8 mouse cellular contexts compared by ENCODE assay signal in the genomic region with DNA sequence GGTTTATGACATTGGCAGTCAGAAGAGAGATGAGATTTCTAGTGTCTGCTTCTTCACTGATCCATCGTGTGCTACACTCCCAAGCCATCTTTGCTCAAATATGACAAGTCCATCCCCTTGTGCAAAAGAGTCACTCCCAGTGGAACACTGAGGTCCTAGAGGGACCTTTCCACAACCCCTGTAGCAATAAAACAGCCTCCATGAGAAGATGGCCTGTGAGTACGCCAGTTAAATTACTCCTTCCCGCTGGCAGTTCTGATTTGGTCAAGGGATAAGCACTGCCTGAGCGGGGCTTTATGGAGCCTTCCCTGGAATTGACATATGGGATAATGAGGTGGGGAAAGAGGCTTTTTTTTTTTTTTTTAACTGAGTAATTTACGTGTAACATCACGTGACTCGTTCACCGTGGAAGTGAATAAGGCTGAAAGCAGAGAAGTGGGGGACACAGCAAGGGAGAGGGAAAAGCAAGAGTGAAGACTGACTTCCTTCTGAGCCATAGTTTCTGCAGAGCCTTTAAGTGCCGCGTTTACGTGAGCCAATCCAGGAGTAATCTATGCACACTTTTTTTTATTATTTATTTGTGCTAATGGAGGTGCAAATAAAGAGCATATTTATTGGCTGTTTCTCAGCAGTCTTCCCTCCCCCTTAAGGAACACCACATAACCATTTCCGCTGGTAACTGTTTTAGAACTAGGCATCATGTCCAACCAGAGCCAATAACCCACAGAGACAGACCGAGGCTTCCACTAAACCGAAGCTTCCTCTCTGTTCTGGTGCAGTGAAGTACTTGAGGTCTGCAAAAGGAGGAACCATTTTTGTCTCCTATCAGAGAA. TPM values are rescaled to one million over a fixed set of nuclear protein-coding genes. Genes with fewer than 3 reads are reported as not detected.
DNase-seq lines count a peak whose midpoint lies in the region; ATAC-seq and TF ChIP-seq lines count a peak whose summit lies in the region.

Gene Ralbp1 (minus strand): TSS at position 102 of the 833 bp plus-strand sequence.

- H3K27ac ChIP-seq in spleen, adult 2 months (ENCODE audit: insufficient read depth, low read length): peak within 1 kb of the TSS; percentile 94
- H3K27ac ChIP-seq in forebrain, embryonic 14.5 days (ENCODE audit: low read depth, low read length): peak within 1 kb of the TSS; percentile 94

- no peaks in the 10 kb centered on the region; the same call in 1 of the 2 replicates for H3K4me1 ChIP-seq in spleen, adult 2 months (ENCODE audit: control insufficient read depth, insufficient read depth, insufficient read length)
- H3K4me1 ChIP-seq in forebrain, embryonic 14.5 days (ENCODE audit: control insufficient read depth, insufficient read depth, low read length): peaks cover 10% of the 10 kb centered on the region

- H3K4me2 ChIP-seq in forebrain, embryonic 14.5 days (ENCODE audit: low read length): peak within 1 kb of the TSS; percentile 96

- 1% methylated on average over 14 of the region's 14 CpGs for WGBS in spleen, adult 2 months
- 9% methylated on average over 14 of the region's 14 CpGs for WGBS in forebrain, embryonic 14.5 days

- no peaks in the 10 kb centered on the region for H3K27me3 ChIP-seq in spleen, adult 2 months (ENCODE audit: control insufficient read depth, insufficient read depth, low read length)
- H3K27me3 ChIP-seq in forebrain, embryonic 14.5 days (replicated peaks; ENCODE audit: control insufficient read depth, insufficient read depth, low read length): no peaks in the 10 kb centered on the region

- intact Hi-C loops in heart, postnatal 14 days (cut with DNase I): loop anchor here (2.0 kb wide), 1 partner anchor 31 kb away; no protein-coding TSS in a partner anchor

- peak within 1 kb of the TSS; percentile 80 for H3K4me3 ChIP-seq in spleen, adult 2 months (ENCODE audit: extremely low read depth, insufficient read depth, insufficient read length)
- H3K4me3 ChIP-seq in forebrain, embryonic 14.5 days (ENCODE audit: low read depth, low read length): peak within 1 kb of the TSS; percentile 95

- no peaks in the 10 kb centered on the region for H3K36me3 ChIP-seq in spleen, adult 2 months (ENCODE audit: control insufficient read depth, insufficient read depth, low read length)
- H3K36me3 ChIP-seq in forebrain, embryonic 14.5 days (ENCODE audit: control insufficient read depth, insufficient read depth, low read length): no peaks in the 10 kb centered on the region

- DNase-seq in spleen, adult 2 months (ENCODE audit: low read depth in 1 of 2, low spot score in 2 of 2): peak in 1 of 2 experiments; percentile 28
- no peak for DNase-seq in spleen, postnatal 14 days (ENCODE audit: low spot score in 2 of 2)
- peak; percentile 70 for DNase-seq in forebrain, embryonic 14.5 days (ENCODE audit: low spot score)
- peak in 1 of 2 experiments; percentile 31 for DNase-seq in heart, postnatal 14 days
- peak; percentile 60 for DNase-seq in layer of hippocampus, adult 9-11 months
- peak; percentile 28 for DNase-seq in lung, postnatal 10 days
- DNase-seq in right cerebral cortex, postnatal 25 days: peak; percentile 38

- H3K9me3 ChIP-seq in forebrain, embryonic 14.5 days (replicated peaks; ENCODE audit: control insufficient read depth, low read length): no peaks in the 10 kb centered on the region

- ATAC-seq in cerebellum, adult (ENCODE audit: insufficient number of reproducible peaks, low FRiP score, low TSS enrichment): peak; percentile 7; the same call in 1 of the 2 replicates
- ATAC-seq in forebrain, embryonic 14.5 days: no peak; the same call in 1 of the 2 replicates

- peak within 1 kb of the TSS; percentile 90 for H3K9ac ChIP-seq in forebrain, embryonic 14.5 days (ENCODE audit: low read length)

- TF ChIP-seq POLR2A in spleen, adult 2 months (IDR thresholded peaks at IDR 0.05; ENCODE audit: low read depth, low read length): no peak; the same call in 1 of the 2 replicates

- no peak for TF ChIP-seq CTCF in spleen, adult 2 months (IDR thresholded peaks at IDR 0.05; ENCODE audit: extremely low read depth, insufficient read depth, insufficient read length, insufficient replicate concordance)

RNA-seq across cellular contexts. Expression of gene Ralbp1, which starts in this region (rescaled TPM):
- polyA plus RNA-seq in spleen, adult 2 months (2012; rRNA removed): 22.7 and 26.6 TPM in 2 replicates
- 42.9 and 50.2 TPM in 2 replicates for polyA plus RNA-seq in forebrain, embryonic 14.5 days (2014; fragmentation: Nextera tagmentation; extraction: Ambion mirVana)
- 10 to 100 TPM; 38.1 to 38.9 TPM for total RNA-seq in heart, postnatal 14 days (2021)

Comparison
In these comparisons a context has a peak if more than half of its experiments do, and no peak if none do; other contexts are left out.
1. DNase-seq: peak in forebrain, embryonic 14.5 days (single experiment), layer of hippocampus, adult 9-11 months (single experiment), lung, postnatal 10 days (single experiment) and right cerebral cortex, postnatal 25 days (single experiment); none in spleen, postnatal 14 days (0 of 2).